Mouse (Mus musculus) heart, postnatal 14 days (tissue): Measurements from ENCODE around the gene Tmem44. TPM values are rescaled to one million over a fixed set of nuclear protein-coding genes. Genes with fewer than 3 reads are reported as not detected.

ENCODE experiments used
- DNase-seq, 2 experiments: peaks; one replicate each; pipeline ENCODE4 v3.0.0; 2021 to 2022
- intact Hi-C: fragments of 180-260 bp; cut with DNase I; formaldehyde crosslinking; loops from one replicate; pipeline ENCODE4 v1.15.1; 2025
- total RNA-seq, 2 experiments: library from RNA; stranded (reverse); gene quantifications; 2 replicates each; pipeline ENCODE4 v1.2.3; 2021

Gene Tmem44
- total RNA-seq, 2 experiments from 2014 or later = 12.9 to 13.9 TPM

DNA sequence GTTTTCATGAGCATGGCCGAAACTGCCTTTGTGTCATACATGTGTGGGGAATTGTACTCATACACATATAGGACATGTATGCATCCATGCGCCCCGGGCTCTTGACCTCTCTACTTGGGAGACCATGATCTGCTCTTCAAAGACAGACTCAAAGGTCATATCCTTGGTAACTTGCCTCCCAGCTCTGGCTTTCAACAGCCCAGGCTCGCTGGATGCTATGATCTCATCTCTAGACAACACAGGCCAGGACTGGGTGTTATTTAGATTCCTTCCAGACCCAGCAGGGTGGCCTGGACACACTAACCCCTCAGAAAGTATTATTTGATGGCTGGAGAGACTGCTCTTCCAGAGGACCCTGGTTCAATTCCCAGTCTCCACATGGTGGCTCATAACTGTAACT lies 45.8 kb downstream of the Tmem44 start:
- no peak for DNase-seq
- intact Hi-C loops = loop anchor here (1.0 to 5.0 kb wide), 3 partner anchors 131 to 253 kb away; no protein-coding TSS in a partner anchor

DNA sequence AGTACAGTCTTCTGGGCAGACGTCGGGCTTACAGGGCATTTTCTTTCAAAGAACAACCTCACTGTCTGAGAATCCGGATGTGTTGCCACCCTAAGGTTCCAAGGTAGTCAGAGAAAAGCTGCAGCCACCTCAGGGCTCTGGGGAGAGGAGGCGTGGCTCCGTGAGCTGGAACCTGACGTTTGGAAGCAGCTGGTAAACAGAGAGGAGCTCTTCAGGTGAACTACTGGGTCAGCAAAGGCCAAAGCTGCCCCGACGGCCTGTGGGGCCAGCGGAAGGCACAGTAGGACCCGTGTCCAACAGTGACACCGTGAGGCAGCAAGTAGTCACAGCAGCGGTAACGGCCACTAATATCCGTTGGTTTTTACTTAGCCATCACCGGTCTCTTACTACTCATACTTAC lies 46.7 kb downstream of the Tmem44 start:
- DNase-seq = peak; percentile 73 to 77
- intact Hi-C loops = loop anchor here (1.0 to 5.0 kb wide), 2 partner anchors 130 to 252 kb away; no protein-coding TSS in a partner anchor

DNA sequence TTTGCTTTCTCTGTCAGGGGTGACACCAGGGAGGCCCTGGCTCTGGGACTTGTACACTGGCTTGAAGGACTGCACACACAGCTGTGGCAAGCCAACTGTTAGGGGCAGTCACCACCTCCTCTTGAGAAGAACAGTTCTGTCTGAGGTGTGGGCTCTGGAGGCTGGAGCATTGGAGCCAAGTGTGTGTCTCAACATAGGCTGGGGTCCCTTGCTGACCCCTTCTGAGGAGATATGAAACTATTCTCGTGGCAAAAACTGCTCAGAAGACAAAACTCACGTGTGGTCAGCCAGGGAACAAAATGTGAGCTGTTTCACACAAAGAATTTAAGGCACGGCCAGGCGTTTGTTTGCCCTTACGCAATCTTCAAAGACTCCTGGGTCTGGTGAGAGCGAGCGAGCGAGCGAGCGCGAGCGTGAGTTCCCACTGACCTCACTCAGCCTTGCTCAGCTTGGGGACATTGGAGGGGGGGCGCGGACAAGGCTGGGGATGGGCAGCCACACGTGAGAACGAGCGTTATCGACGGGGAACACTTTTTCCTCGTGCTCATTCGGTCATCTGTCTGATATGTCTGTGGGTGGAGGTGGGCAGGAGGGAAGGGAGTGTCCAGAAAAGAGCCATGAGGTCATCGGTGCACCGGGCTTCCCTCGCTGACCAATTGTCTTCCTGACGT lies 48.3 kb downstream of the Tmem44 start:
- intact Hi-C loops = loop anchor here (5.0 kb wide), 1 partner anchor 250 kb away; no protein-coding TSS in a partner anchor
- peak; percentile 50 to 57 for DNase-seq

DNA sequence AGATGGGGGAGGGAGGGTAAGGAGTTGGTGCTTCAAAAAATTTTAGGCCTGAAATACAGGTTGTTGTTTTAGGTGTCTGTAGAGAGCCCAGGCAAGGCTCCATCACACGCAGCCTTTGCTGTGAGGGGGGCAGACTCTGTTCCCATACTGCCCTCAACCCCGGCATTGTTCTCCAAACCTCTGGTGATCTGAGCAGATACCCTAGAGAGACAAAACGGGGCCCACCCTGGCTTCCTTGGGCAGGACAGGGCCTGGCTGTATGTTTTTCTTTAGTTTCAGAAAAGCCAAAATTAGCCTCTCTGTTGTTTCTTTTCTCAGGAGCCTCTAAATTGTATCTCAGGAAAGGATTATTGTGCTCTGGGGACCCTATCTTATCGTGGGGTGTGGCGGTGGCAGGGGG lies 49.0 kb downstream of the Tmem44 start:
- intact Hi-C loops = loop anchor here (5.0 kb wide), 1 partner anchor 249 kb away; no protein-coding TSS in a partner anchor
- DNase-seq = no peak

DNA sequence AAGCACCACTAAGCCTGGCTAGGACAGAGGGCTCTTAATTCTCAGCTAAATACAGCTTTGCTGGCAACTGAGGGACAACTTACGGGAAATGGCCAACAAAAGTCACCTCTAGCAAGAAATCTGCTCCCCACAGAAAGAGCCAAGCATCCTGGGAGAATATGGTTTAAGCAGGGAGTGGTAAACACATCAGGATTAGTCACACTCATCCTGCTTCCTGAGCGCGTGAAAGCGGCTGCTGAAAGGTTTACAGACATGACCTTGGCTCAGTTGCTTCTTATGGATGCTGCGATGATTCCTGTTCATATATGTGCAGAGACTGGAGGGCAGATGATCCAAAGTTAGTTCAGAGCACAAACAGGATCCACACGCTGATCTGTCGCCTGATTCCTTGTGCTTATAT lies 50.4 kb downstream of the Tmem44 start:
- intact Hi-C loops = loop anchor here (5.0 kb wide), 1 partner anchor 248 kb away; no protein-coding TSS in a partner anchor
- no peak for DNase-seq

- DNase-seq = peak in 1 of 2 experiments; percentile 26
- intact Hi-C loops = no loop called here
These were observed 51.4 kb downstream of the Tmem44 start for GRCm38 (mm10) chr16:30499126-30499857.

DNA sequence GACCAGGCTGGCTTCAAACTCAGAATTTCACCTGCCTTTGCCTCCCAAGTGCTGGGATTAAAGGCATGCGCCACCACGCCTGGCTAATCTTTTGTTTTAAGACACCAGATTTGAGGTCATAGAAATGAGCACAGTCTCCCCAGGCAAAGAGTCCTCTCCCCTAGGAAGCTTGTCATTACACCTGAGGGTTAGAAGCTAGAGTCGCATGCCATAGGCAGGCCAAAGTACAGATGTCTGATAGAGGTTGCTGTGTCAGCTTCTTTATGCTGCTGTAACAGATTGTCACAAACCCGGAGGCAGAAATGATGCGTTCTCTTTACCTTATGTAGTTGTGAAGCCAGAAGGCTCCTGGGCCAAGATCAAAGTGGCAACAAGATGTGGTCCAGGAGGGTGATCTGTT lies 53.3 kb downstream of the Tmem44 start:
- DNase-seq = no peak
- intact Hi-C loops = no loop called here

GRCm38 (mm10) chr16:30494883-30495282 lies 55.8 kb downstream of the Tmem44 start:
- intact Hi-C loops = loop anchor here (5.0 kb wide), 1 partner anchor 63 kb away; no protein-coding TSS in a partner anchor
- no peak for DNase-seq

- DNase-seq = no peak
- intact Hi-C loops = loop anchor here (5.0 kb wide), 1 partner anchor 59 kb away; no protein-coding TSS in a partner anchor
These were observed 58.9 kb downstream of the Tmem44 start for GRCm38 (mm10) chr16:30491742-30492141.

GRCm38 (mm10) chr16:30490791-30491190 lies 59.9 kb downstream of the Tmem44 start:
- no peak for DNase-seq
- intact Hi-C loops = loop anchor here (5.0 kb wide), 1 partner anchor 58 kb away; no protein-coding TSS in a partner anchor

GRCm38 (mm10) chr16:30490316-30490715 lies 60.3 kb downstream of the Tmem44 start:
- no peak for DNase-seq
- intact Hi-C loops = loop anchor here (5.0 kb wide), 1 partner anchor 58 kb away; no protein-coding TSS in a partner anchor

DNA sequence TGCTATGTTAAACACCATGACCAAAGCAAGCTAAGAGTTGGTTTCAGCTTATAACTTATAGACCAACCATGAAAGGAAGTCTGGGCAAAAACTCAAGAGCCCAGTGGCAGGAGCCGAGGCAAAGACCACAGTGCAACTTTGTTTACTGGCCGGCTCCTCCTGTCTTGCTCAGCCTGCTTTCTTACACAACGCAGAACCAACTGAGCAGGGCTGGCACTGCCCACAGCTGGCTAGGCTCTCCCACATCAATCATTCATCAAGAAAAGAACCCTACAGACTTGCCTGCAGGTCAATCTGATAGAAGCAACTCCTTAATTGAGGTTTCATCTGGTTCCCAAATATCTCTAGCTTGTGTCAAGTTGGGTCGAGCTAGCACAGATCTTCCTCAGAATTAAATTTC lies 61.0 kb downstream of the Tmem44 start:
- intact Hi-C loops = loop anchor here (5.0 kb wide), 1 partner anchor 57 kb away; no protein-coding TSS in a partner anchor
- DNase-seq = no peak

GRCm38 (mm10) chr16:30486498-30486897 lies 64.1 kb downstream of the Tmem44 start:
- intact Hi-C loops = no loop called here
- DNase-seq = no peak

DNA sequence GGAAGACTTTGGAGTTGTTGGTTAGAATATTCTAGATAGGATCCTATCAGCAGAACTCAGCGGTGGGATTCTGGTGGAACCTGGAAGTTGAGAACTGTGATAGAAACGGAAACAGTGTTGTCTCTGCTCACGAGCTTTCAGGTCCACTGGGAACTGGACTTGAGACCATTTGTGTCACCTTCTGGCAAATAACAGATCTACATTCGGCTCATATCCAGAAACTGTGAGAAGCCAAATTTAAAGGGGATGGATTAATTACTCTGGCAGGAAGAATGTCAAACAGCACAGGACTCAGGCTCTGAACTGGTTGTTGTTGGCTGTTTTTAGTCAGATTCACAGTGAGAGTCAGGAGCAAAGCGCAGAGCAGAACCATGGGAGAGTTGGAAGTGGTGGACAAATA lies 72.9 kb downstream of the Tmem44 start:
- intact Hi-C loops = no loop called here
- DNase-seq = no peak

GRCm38 (mm10) chr16:30477006-30477405 lies 73.6 kb downstream of the Tmem44 start:
- DNase-seq = no peak
- intact Hi-C loops = no loop called here

- intact Hi-C loops = no loop called here
- DNase-seq = peak; percentile 27 to 36
These were observed 74.8 kb downstream of the Tmem44 start for GRCm38 (mm10) chr16:30475633-30476461.

- DNase-seq = no peak
- intact Hi-C loops = no loop called here
These were observed 78.2 kb downstream of the Tmem44 start for GRCm38 (mm10) chr16:30472447-30472846.

- DNase-seq = no peak
- intact Hi-C loops = no loop called here
These were observed 78.7 kb downstream of the Tmem44 start for GRCm38 (mm10) chr16:30471912-30472311.

GRCm38 (mm10) chr16:30468944-30469343 lies 81.7 kb downstream of the Tmem44 start:
- DNase-seq = no peak
- intact Hi-C loops = no loop called here

GRCm38 (mm10) chr16:30465680-30466298 lies 84.9 kb downstream of the Tmem44 start:
- DNase-seq = peak; percentile 18 to 33
- intact Hi-C loops = no loop called here
